Mouse (Mus musculus): Measurements from ENCODE around the gene Zfp984. TPM values are rescaled to one million over a fixed set of nuclear protein-coding genes. Genes with fewer than 3 reads are reported as not detected.
"Not testable (repeated sequence)": the region's sequence is repeated elsewhere in the genome, so short reads cannot be mapped to it uniquely, and the experiment has no call there.

The Zfp984 gene
- polyA plus RNA-seq (2016; fragmentation: Nextera tagmentation; extraction: Ambion mirVana): 9.1 and 11.0 TPM in 2 replicates

- Histone ChIP-seq H3K4me2 (peak within 1 kb of the TSS; percentile 72), H3K27ac (ENCODE audit: poor library complexity, severe bottlenecking) (peak within 1 kb of the TSS; percentile 79), H3K9ac (peak within 1 kb of the TSS; percentile 74), H3K4me3 (peak within 1 kb of the TSS; percentile 72)
- H3K9me3 ChIP-seq (replicated peaks); H3K4me1 ChIP-seq (replicated peaks); H3K27me3 ChIP-seq (replicated peaks); H3K36me3 ChIP-seq: not testable (repeated sequence)
- WGBS: 7% methylated on average over 15 of the region's 15 CpGs
- peak; percentile 82 for ATAC-seq (ENCODE audit: insufficient number of reproducible peaks, low FRiP score)
These were observed at the start of gene Zfp984 for GRCm38 (mm10) chr4:147809292-147809965. TSS of gene Zfp984 (minus strand) at chr4:147809788.

- no peak for ATAC-seq (ENCODE audit: insufficient number of reproducible peaks, low FRiP score)
- H3K9ac ChIP-seq: no peak overlapping the region
- peaks cover 8% of the 10 kb centered on the region for H3K4me1 ChIP-seq (replicated peaks)
- H3K27ac ChIP-seq (ENCODE audit: poor library complexity, severe bottlenecking): no peak overlapping the region
- H3K27me3 ChIP-seq (replicated peaks): no peaks in the 10 kb centered on the region
- H3K4me3 ChIP-seq: no peak overlapping the region
- whole genome bisulfite sequencing: 67% methylated on average over 2 of the region's 2 CpGs
- H3K4me2 ChIP-seq: no peak overlapping the region
- H3K9me3 ChIP-seq (replicated peaks): no peaks in the 10 kb centered on the region
- H3K36me3 ChIP-seq: peaks cover under 1% of the 10 kb centered on the region; the same call in 1 of the 2 replicates
These were observed 41.2 kb upstream of the Zfp984 start for GRCm38 (mm10) chr4:147850776-147851175.

- 6% methylated on average over 4 of the region's 4 CpGs for WGBS
- H3K36me3 ChIP-seq: peaks cover 17% of the 10 kb centered on the region
- 0 out of 2 replicates have a peak overlapping the region, but pooled peaks have one; percentile 3 for H3K27ac ChIP-seq (ENCODE audit: poor library complexity, severe bottlenecking)
- H3K9ac ChIP-seq: peak overlapping the region; percentile 39
- H3K27me3 ChIP-seq (replicated peaks): no peaks in the 10 kb centered on the region
- H3K9me3 ChIP-seq (replicated peaks): 0 out of 2 replicates have a peak, but pooled peaks cover 2% of the 10 kb centered on the region
- H3K4me1 ChIP-seq (replicated peaks): peaks cover 8% of the 10 kb centered on the region
- ATAC-seq (ENCODE audit: insufficient number of reproducible peaks, low FRiP score): peak; percentile 34
- peak overlapping the region; percentile 84 for H3K4me3 ChIP-seq
- peak overlapping the region; percentile 64 for H3K4me2 ChIP-seq
These were observed 39.0 kb upstream of the Zfp984 start for GRCm38 (mm10) chr4:147848584-147848991.

GRCm38 (mm10) chr4:147847614-147848583, 38.3 kb upstream of the Zfp984 start, which contains the start of gene Zfp933:
TSS of gene Zfp933 (minus strand) at chr4:147848366.
- Histone ChIP-seq H3K4me2 (peak within 1 kb of the TSS; percentile 64), H3K4me1 (replicated peaks) (peaks cover 8% of the 10 kb centered on the region), H3K27me3 (replicated peaks) (no peaks in the 10 kb centered on the region), H3K4me3 (peak within 1 kb of the TSS; percentile 84), H3K27ac (ENCODE audit: poor library complexity, severe bottlenecking) (0 out of 2 replicates have a peak within 1 kb of the TSS, but pooled peaks have one; percentile 3), H3K9ac (peak within 1 kb of the TSS; percentile 85), H3K36me3 (peaks cover 24% of the 10 kb centered on the region), H3K9me3 (replicated peaks) (0 out of 2 replicates have a peak, but pooled peaks cover 9% of the 10 kb centered on the region)
- WGBS: 2% methylated on average over 23 of the region's 23 CpGs
- ATAC-seq (ENCODE audit: insufficient number of reproducible peaks, low FRiP score): peak; percentile 92

- H3K4me2 ChIP-seq: no peak overlapping the region
- H3K4me1 ChIP-seq (replicated peaks): peaks cover 5% of the 10 kb centered on the region
- ATAC-seq (ENCODE audit: insufficient number of reproducible peaks, low FRiP score): no peak
- H3K9ac ChIP-seq: no peak overlapping the region
- H3K9me3 ChIP-seq (replicated peaks): peaks cover 20% of the 10 kb centered on the region
- 89% methylated on average over 3 of the region's 3 CpGs for WGBS
- H3K36me3 ChIP-seq: peaks cover 46% of the 10 kb centered on the region
- H3K27me3 ChIP-seq (replicated peaks): no peaks in the 10 kb centered on the region
- no peak overlapping the region for H3K4me3 ChIP-seq
- H3K27ac ChIP-seq (ENCODE audit: poor library complexity, severe bottlenecking): no peak overlapping the region
These were observed 33.3 kb upstream of the Zfp984 start for GRCm38 (mm10) chr4:147842871-147843270.

GRCm38 (mm10) chr4:147839282-147839681, 29.7 kb upstream of the Zfp984 start:
- not testable (repeated sequence) for H3K4me1 ChIP-seq (replicated peaks); H3K27me3 ChIP-seq (replicated peaks); H3K9ac ChIP-seq; H3K4me2 ChIP-seq; H3K27ac ChIP-seq (ENCODE audit: poor library complexity, severe bottlenecking); ATAC-seq (ENCODE audit: insufficient number of reproducible peaks, low FRiP score); H3K4me3 ChIP-seq
- Histone ChIP-seq H3K36me3 (peaks cover 32% of the 10 kb centered on the region), H3K9me3 (replicated peaks) (peaks cover 23% of the 10 kb centered on the region)
- 97% methylated on average over 18 of the region's 26 CpGs for WGBS

- Histone ChIP-seq H3K36me3 (peaks cover 65% of the 10 kb centered on the region), H3K27me3 (replicated peaks) (no peaks in the 10 kb centered on the region)
These were observed 14.8 kb upstream of the Zfp984 start for GRCm38 (mm10) chr4:147824389-147824788.

GRCm38 (mm10) chr4:147821414-147821813, 11.8 kb upstream of the Zfp984 start:
- H3K4me2 ChIP-seq; ATAC-seq (ENCODE audit: insufficient number of reproducible peaks, low FRiP score); H3K4me1 ChIP-seq (replicated peaks); H3K4me3 ChIP-seq; H3K9ac ChIP-seq; H3K27ac ChIP-seq (ENCODE audit: poor library complexity, severe bottlenecking); H3K27me3 ChIP-seq (replicated peaks): not testable (repeated sequence)
- peaks cover 48% of the 10 kb centered on the region for H3K9me3 ChIP-seq (replicated peaks)
- WGBS: 81% methylated on average over 3 of the region's 3 CpGs
- peaks cover 37% of the 10 kb centered on the region for H3K36me3 ChIP-seq

More at GRCm38 (mm10) chr4:147824389-147824788, 14.8 kb upstream of the Zfp984 start:
- no peak for ATAC-seq (ENCODE audit: insufficient number of reproducible peaks, low FRiP score)
- Histone ChIP-seq H3K4me1 (replicated peaks) (no peaks in the 10 kb centered on the region), H3K4me3 (no peak overlapping the region), H3K9me3 (replicated peaks) (peaks cover 47% of the 10 kb centered on the region), H3K27ac (ENCODE audit: poor library complexity, severe bottlenecking) (no peak overlapping the region), H3K9ac (no peak overlapping the region), H3K4me2 (no peak overlapping the region)
- WGBS: 91% methylated on average over 4 of the region's 4 CpGs

- peaks cover 41% of the 10 kb centered on the region for H3K9me3 ChIP-seq (replicated peaks)
These were observed 10.1 kb upstream of the Zfp984 start for GRCm38 (mm10) chr4:147819659-147820058.

GRCm38 (mm10) chr4:147814592-147815167, 5.1 kb upstream of the Zfp984 start:
- no peak overlapping the region for H3K27ac ChIP-seq (ENCODE audit: poor library complexity, severe bottlenecking)
- 63% methylated on average over 2 of the region's 2 CpGs for WGBS
- no peak overlapping the region for H3K4me3 ChIP-seq
- H3K36me3 ChIP-seq: no peaks in the 10 kb centered on the region
- no peaks in the 10 kb centered on the region for H3K4me1 ChIP-seq (replicated peaks)
- H3K4me2 ChIP-seq: no peak overlapping the region
- no peaks in the 10 kb centered on the region for H3K27me3 ChIP-seq (replicated peaks)
- no peak overlapping the region for H3K9ac ChIP-seq
- ATAC-seq (ENCODE audit: insufficient number of reproducible peaks, low FRiP score): no peak
- H3K9me3 ChIP-seq (replicated peaks): peaks cover 10% of the 10 kb centered on the region; the same call in 1 of the 2 replicates

More at GRCm38 (mm10) chr4:147819659-147820058, 10.1 kb upstream of the Zfp984 start:
- H3K4me2 ChIP-seq; H3K27ac ChIP-seq (ENCODE audit: poor library complexity, severe bottlenecking); H3K27me3 ChIP-seq (replicated peaks); H3K9ac ChIP-seq; H3K4me1 ChIP-seq (replicated peaks); H3K4me3 ChIP-seq: not testable (repeated sequence)
- WGBS: 78% methylated on average over 7 of the region's 7 CpGs
- peak; percentile 6; the same call in 1 of the 2 replicates for ATAC-seq (ENCODE audit: insufficient number of reproducible peaks, low FRiP score)
- H3K36me3 ChIP-seq: peaks cover 21% of the 10 kb centered on the region
